In the genomic region with DNA sequence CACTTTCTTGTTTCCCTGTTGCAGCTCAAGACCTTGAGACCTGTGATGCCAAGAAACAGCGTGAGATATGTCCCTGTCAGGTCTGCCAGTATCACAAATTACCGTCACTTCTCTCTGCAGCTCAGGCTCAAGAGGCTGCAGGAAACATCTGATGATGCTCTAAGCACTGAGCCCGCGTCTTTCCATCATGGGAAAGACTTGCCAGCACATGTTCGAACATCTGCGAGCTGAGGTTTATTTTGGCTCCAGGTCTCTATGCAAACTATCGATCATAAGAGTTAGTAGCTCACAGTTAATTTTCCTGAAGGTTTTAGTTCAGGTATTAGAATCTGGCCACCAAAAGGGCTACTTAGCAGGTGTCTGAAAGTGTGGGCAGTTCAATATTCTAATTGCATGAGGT, we compare ENCODE assay signal across 34 mouse cellular contexts. TPM values are rescaled to one million over a fixed set of nuclear protein-coding genes. Genes with fewer than 3 reads are reported as not detected.
"Had no signal": no experiment of that assay in that cellular context is flagged by ENCODE, and none has a peak within 500 bp of the region (broad histone marks: within the 10 kb centered on the region; RNA-seq: fewer than 3 reads in every experiment).

No protein-coding gene starts in this region.

- H3K9ac ChIP-seq: limb, embryonic 12.5 days; limb, embryonic 13.5 days; limb, embryonic 15.5 days; liver, embryonic 12.5 days; liver, embryonic 13.5 days; liver, embryonic 14.5 days; liver, embryonic 15.5 days; liver, postnatal 0 days; lung, embryonic 14.5 days; lung, embryonic 15.5 days; midbrain, embryonic 12.5 days; midbrain, embryonic 13.5 days; midbrain, embryonic 15.5 days; neural tube, embryonic 12.5 days had no signal

- ATAC-seq: liver, embryonic 12.5 days; liver, postnatal 0 days; lung, postnatal 0 days; midbrain, embryonic 13.5 days; midbrain, embryonic 15.5 days; midbrain, embryonic 16.5 days had no signal

- H3K4me1 ChIP-seq: limb, embryonic 13.5 days; limb, embryonic 15.5 days; liver, embryonic 12.5 days; liver, embryonic 13.5 days; liver, embryonic 15.5 days; lung, embryonic 15.5 days; megakaryocyte, embryonic 14.5 days; midbrain, embryonic 10.5 days; midbrain, embryonic 12.5 days; midbrain, embryonic 13.5 days; midbrain, embryonic 15.5 days; neural tube, embryonic 12.5 days had no signal

- H3K36me3 ChIP-seq: limb, embryonic 10.5 days; limb, embryonic 12.5 days; limb, embryonic 15.5 days; liver, embryonic 12.5 days; liver, embryonic 13.5 days; liver, embryonic 15.5 days; lung, embryonic 15.5 days; midbrain, embryonic 10.5 days; midbrain, embryonic 12.5 days; midbrain, embryonic 13.5 days; midbrain, embryonic 15.5 days; neural tube, embryonic 12.5 days had no signal

- H3K4me2 ChIP-seq: limb, embryonic 12.5 days; limb, embryonic 13.5 days; limb, embryonic 15.5 days; liver, embryonic 11.5 days; liver, embryonic 12.5 days; liver, embryonic 13.5 days; liver, embryonic 15.5 days; lung, embryonic 14.5 days; lung, embryonic 15.5 days; midbrain, embryonic 11.5 days; midbrain, embryonic 12.5 days; midbrain, embryonic 13.5 days; midbrain, embryonic 15.5 days; neural tube, embryonic 12.5 days had no signal

- H3K27ac ChIP-seq: limb, embryonic 10.5 days; limb, embryonic 12.5 days; limb, embryonic 13.5 days; limb, embryonic 15.5 days; liver, embryonic 12.5 days; liver, embryonic 13.5 days; liver, embryonic 14.5 days; liver, embryonic 15.5 days; lung, embryonic 15.5 days; macrophage; midbrain, embryonic 10.5 days; midbrain, embryonic 12.5 days; midbrain, embryonic 13.5 days; midbrain, embryonic 15.5 days; neural tube, embryonic 12.5 days had no signal

- DNase-seq: left cerebral cortex, postnatal 4 days; liver; liver, embryonic 13.5 days; liver, postnatal 0 days; lung, adult 18-20 months; lung, adult 2 months; lung, embryonic 14.5 days; lung, postnatal 10 days; lung, postnatal 14 days; lung, postnatal 36 days; lung, postnatal 4 days; midbrain, embryonic 14.5 days had no signal

- H3K9me3 ChIP-seq: limb, embryonic 10.5 days; limb, embryonic 12.5 days; limb, embryonic 13.5 days; limb, embryonic 15.5 days; liver, embryonic 12.5 days; liver, embryonic 13.5 days; liver, embryonic 15.5 days; lung, embryonic 15.5 days; megakaryocyte, embryonic 14.5 days; midbrain, embryonic 10.5 days; midbrain, embryonic 12.5 days; midbrain, embryonic 13.5 days; midbrain, embryonic 15.5 days; neural tube, embryonic 12.5 days had no signal

- H3K27me3 ChIP-seq: limb, embryonic 12.5 days; limb, embryonic 13.5 days; limb, embryonic 15.5 days; liver, embryonic 12.5 days; liver, embryonic 13.5 days; liver, embryonic 15.5 days; lung, embryonic 15.5 days; midbrain, embryonic 12.5 days; midbrain, embryonic 13.5 days; midbrain, embryonic 15.5 days; neural tube, embryonic 12.5 days had no signal

- H3K4me3 ChIP-seq: limb, embryonic 10.5 days; limb, embryonic 12.5 days; limb, embryonic 13.5 days; limb, embryonic 15.5 days; liver, embryonic 12.5 days; liver, embryonic 13.5 days; liver, embryonic 15.5 days; lung, embryonic 15.5 days; megakaryocyte, embryonic 14.5 days; midbrain, embryonic 10.5 days; midbrain, embryonic 12.5 days; midbrain, embryonic 13.5 days; midbrain, embryonic 15.5 days; myocyte; neural tube, embryonic 12.5 days had no signal

RNA-seq across cellular contexts. Expression of a gene that starts 34.0 kb away (rescaled TPM):
- polyA plus RNA-seq: limb, embryonic 10.5 days; limb, embryonic 11.5 days; limb, embryonic 12.5 days; liver, embryonic 12.5 days; midbrain, embryonic 10.5 days; neural tube, embryonic 11.5 days had no signal
